Mouse (Mus musculus) heart, embryonic 13.5 days (tissue): ENCODE data around the gene Bcl11b. TPM values are rescaled to one million over a fixed set of nuclear protein-coding genes. Genes with fewer than 3 reads are reported as not detected.

ENCODE experiments used
- ATAC-seq: fragments of 200-750 bp; cut with Nextera tagmentation; 2 replicates; pipeline ENCODE4 v1.8.0; 2017; ENCODE audit warnings: moderate TSS enrichment; ENCODE audit not compliant: insufficient number of reproducible peaks, low FRiP score, low TSS enrichment; ENCODE audit errors: extremely low read depth
- H3K27ac ChIP-seq: fragments of 300-500 bp; sonication (generic); replicated peaks from 2 replicates; pipeline ENCODE4 v1.5.1; 2015; ENCODE audit warnings: moderate library complexity, mild to moderate bottlenecking, inconsistent platforms
- H3K27me3 ChIP-seq: fragments of 300-500 bp; sonication (generic); replicated peaks from 2 replicates; pipeline ENCODE4 v1.6.1; 2015; ENCODE audit warnings: mild to moderate bottlenecking, inconsistent platforms
- H3K36me3 ChIP-seq: fragments of 300-500 bp; sonication (generic); 2 replicates; pipeline ENCODE4 v1.6.1; 2015; ENCODE audit warnings: mild to moderate bottlenecking, inconsistent platforms
- H3K4me1 ChIP-seq: fragments of 300-500 bp; sonication (generic); 2 replicates; pipeline ENCODE4 v1.6.1; 2015; ENCODE audit warnings: inconsistent platforms
- H3K4me2 ChIP-seq: fragments of 300-500 bp; sonication (generic); 2 replicates; pipeline ENCODE4 v1.6.1; 2015; ENCODE audit warnings: inconsistent platforms, mild to moderate bottlenecking, moderate library complexity
- H3K4me3 ChIP-seq: fragments of 300-500 bp; sonication (generic); 2 replicates; pipeline ENCODE4 v1.5.1; 2015; ENCODE audit warnings: moderate library complexity, mild to moderate bottlenecking, inconsistent platforms
- H3K9ac ChIP-seq: fragments of 300-500 bp; sonication (generic); 2 replicates; pipeline ENCODE4 v1.6.1; 2015; ENCODE audit warnings: inconsistent platforms, mild to moderate bottlenecking, moderate library complexity
- H3K9me3 ChIP-seq: fragments of 300-500 bp; sonication (generic); 2 replicates; pipeline ENCODE4 v1.6.1; 2016; ENCODE audit warnings: inconsistent platforms
- WGBS: fragments of 180-500 bp; shearing (Covaris S2); methylation state at CpG from one replicate; pipeline ENCODE4 v1.1.7; 2015; ENCODE audit warnings: mixed read lengths; 5-methylcytosine and 5-hydroxymethylcytosine counted together
- polyA plus RNA-seq: library from polyadenylated mRNA; unstranded; fragments of >200 nt; fragmentation: Nextera tagmentation; extraction: Ambion mirVana; gene quantifications from 2 replicates; pipeline ENCODE4 v1.2.1, GENCODE M21; 2015

Gene Bcl11b
- polyA plus RNA-seq, 1 experiment from 2014 or later = 4.5 TPM

DNA sequence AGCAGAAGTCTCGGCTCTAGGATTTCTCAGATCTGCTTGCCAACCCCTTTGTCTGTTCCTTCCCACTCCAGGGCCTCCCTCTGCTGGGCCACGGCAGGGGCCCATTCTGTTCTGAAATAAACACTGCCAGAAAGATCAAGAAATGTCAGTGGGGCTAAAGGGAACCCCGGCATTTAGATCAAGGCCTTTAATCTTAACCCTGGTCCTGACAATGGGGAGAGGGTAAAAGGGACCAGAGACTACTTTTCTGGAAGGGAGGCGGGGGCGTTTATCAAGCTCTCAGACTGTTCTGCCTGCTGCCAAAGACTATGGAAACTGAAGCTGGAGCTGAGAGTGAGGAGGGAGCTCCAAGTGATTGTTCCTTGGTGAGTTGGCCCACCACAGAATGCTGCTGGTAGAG, 114.8 kb downstream of the Bcl11b start:
- whole genome bisulfite sequencing = 38% methylated on average over 5 of the region's 5 CpGs
- Histone ChIP-seq H3K27me3 (0 out of 2 replicates have a peak, but pooled peaks cover 3% of the 10 kb centered on the region), H3K27ac (no peak overlapping the region), H3K9me3 (no peaks in the 10 kb centered on the region), H3K36me3 (no peaks in the 10 kb centered on the region), H3K4me2 (no peak overlapping the region), H3K4me1 (peaks cover 16% of the 10 kb centered on the region), H3K9ac (no peak overlapping the region), H3K4me3 (no peak overlapping the region)
- no peak for ATAC-seq

DNA sequence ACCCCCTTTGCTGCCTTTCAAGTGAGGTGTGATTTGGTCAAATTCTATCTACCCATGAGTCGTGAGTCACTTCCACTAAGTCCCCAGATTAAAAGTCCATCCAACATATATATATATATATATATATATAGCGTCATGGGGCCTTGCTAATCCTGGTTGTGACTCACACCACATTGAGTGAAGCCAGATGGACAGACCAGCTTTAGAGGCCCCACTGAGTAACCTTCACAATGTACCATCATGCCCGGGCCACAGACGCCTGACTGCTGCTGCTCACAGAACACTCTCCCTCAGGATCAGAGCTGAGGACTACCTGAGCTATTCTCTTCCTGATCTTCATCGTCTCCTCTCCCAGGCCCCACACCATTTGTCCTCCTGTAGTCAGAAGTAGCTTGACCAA, 115.4 kb downstream of the Bcl11b start:
- Histone ChIP-seq H3K27ac (no peak overlapping the region), H3K4me1 (peaks cover 16% of the 10 kb centered on the region), H3K27me3 (0 out of 2 replicates have a peak, but pooled peaks cover 3% of the 10 kb centered on the region), H3K9ac (no peak overlapping the region), H3K4me2 (no peak overlapping the region), H3K9me3 (no peaks in the 10 kb centered on the region), H3K36me3 (no peaks in the 10 kb centered on the region), H3K4me3 (no peak overlapping the region)
- no peak for ATAC-seq
- 46% methylated on average over 5 of the region's 5 CpGs for WGBS

GRCm38 (mm10) chr12:107887621-107888020, 115.8 kb downstream of the Bcl11b start:
- WGBS = 62% methylated on average over 6 of the region's 6 CpGs
- H3K4me2 ChIP-seq = no peak overlapping the region
- ATAC-seq = no peak

GRCm38 (mm10) chr12:107884330-107885065, 118.9 kb downstream of the Bcl11b start:
- H3K27ac ChIP-seq = no peak overlapping the region
- no peaks in the 10 kb centered on the region for H3K36me3 ChIP-seq
- 0 out of 2 replicates have a peak, but pooled peaks cover 3% of the 10 kb centered on the region for H3K27me3 ChIP-seq
- H3K4me3 ChIP-seq = no peak overlapping the region
- H3K4me1 ChIP-seq = peaks cover 16% of the 10 kb centered on the region
- no peaks in the 10 kb centered on the region for H3K9me3 ChIP-seq
- 47% methylated on average over 6 of the region's 6 CpGs for WGBS
- no peak for ATAC-seq
- no peak overlapping the region for H3K4me2 ChIP-seq
- H3K9ac ChIP-seq = no peak overlapping the region

More at GRCm38 (mm10) chr12:107887621-107888020, 115.8 kb downstream of the Bcl11b start:
- H3K4me1 ChIP-seq = peaks cover 16% of the 10 kb centered on the region
- no peak overlapping the region for H3K9ac ChIP-seq
- H3K9me3 ChIP-seq = no peaks in the 10 kb centered on the region
- H3K27ac ChIP-seq = no peak overlapping the region
- 0 out of 2 replicates have a peak, but pooled peaks cover 3% of the 10 kb centered on the region for H3K27me3 ChIP-seq
- no peaks in the 10 kb centered on the region for H3K36me3 ChIP-seq
- no peak overlapping the region for H3K4me3 ChIP-seq

- Histone ChIP-seq H3K9me3 (peaks cover 7% of the 10 kb centered on the region), H3K9ac (no peak overlapping the region), H3K27me3 (no peaks in the 10 kb centered on the region), H3K4me2 (no peak overlapping the region), H3K4me1 (peaks cover 6% of the 10 kb centered on the region), H3K27ac (no peak overlapping the region), H3K36me3 (no peaks in the 10 kb centered on the region), H3K4me3 (no peak overlapping the region)
- no peak for ATAC-seq
- WGBS = 75% methylated on average over 9 of the region's 9 CpGs
Observed at GRCm38 (mm10) chr12:107881726-107882125, 121.7 kb downstream of the Bcl11b start.

DNA sequence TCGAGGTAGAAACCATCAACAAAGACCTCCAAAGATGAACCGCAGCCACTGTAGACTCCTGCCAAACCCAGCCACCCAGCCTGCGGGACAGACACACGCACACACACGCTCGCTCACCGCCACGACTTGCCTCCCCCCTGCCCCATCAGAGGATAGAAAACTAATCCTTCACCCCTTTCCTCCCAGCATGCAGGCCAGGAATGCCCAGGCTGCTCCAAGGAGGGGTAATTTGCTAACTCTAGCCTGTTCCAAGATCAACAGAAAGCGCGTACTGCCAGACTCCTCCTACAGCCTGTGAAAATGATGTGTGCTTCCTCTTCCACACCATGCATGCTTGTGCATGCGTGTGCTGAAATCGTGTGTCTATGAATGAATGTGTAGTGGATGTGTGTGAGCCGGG, 122.7 kb downstream of the Bcl11b start:
- WGBS = 78% methylated on average over 13 of the region's 13 CpGs
- ATAC-seq = no peak

GRCm38 (mm10) chr12:107879114-107879777, 124.2 kb downstream of the Bcl11b start:
- H3K27me3 ChIP-seq = no peaks in the 10 kb centered on the region
- WGBS = 88% methylated on average over 16 of the region's 16 CpGs
- H3K4me1 ChIP-seq = peaks cover 3% of the 10 kb centered on the region
- no peak overlapping the region for H3K9ac ChIP-seq
- no peak overlapping the region for H3K4me3 ChIP-seq
- no peak overlapping the region for H3K27ac ChIP-seq
- H3K9me3 ChIP-seq = peaks cover 8% of the 10 kb centered on the region
- H3K36me3 ChIP-seq = no peaks in the 10 kb centered on the region
- H3K4me2 ChIP-seq = no peak overlapping the region
- ATAC-seq = no peak

More for the DNA sequence above, 122.7 kb downstream of the Bcl11b start:
- H3K27ac ChIP-seq = no peak overlapping the region
- H3K4me3 ChIP-seq = no peak overlapping the region
- H3K9ac ChIP-seq = no peak overlapping the region
- no peaks in the 10 kb centered on the region for H3K36me3 ChIP-seq
- H3K27me3 ChIP-seq = no peaks in the 10 kb centered on the region
- peaks cover 6% of the 10 kb centered on the region for H3K4me1 ChIP-seq
- no peak overlapping the region for H3K4me2 ChIP-seq
- H3K9me3 ChIP-seq = peaks cover 8% of the 10 kb centered on the region

- no peaks in the 10 kb centered on the region for H3K4me1 ChIP-seq
- H3K27ac ChIP-seq = no peak overlapping the region
- no peaks in the 10 kb centered on the region for H3K27me3 ChIP-seq
- 81% methylated on average over 9 of the region's 9 CpGs for WGBS
- H3K4me3 ChIP-seq = no peak overlapping the region
- H3K9me3 ChIP-seq = peaks cover 8% of the 10 kb centered on the region
- no peak overlapping the region for H3K4me2 ChIP-seq
- H3K9ac ChIP-seq = no peak overlapping the region
- no peaks in the 10 kb centered on the region for H3K36me3 ChIP-seq
- ATAC-seq = no peak
Observed at GRCm38 (mm10) chr12:107876237-107876636, 127.2 kb downstream of the Bcl11b start.

GRCm38 (mm10) chr12:107874467-107875142, 128.8 kb downstream of the Bcl11b start:
- no peak for ATAC-seq
- Histone ChIP-seq H3K9me3 (peaks cover 8% of the 10 kb centered on the region), H3K4me1 (no peaks in the 10 kb centered on the region), H3K27me3 (no peaks in the 10 kb centered on the region), H3K27ac (no peak overlapping the region), H3K9ac (no peak overlapping the region), H3K4me3 (no peak overlapping the region), H3K4me2 (no peak overlapping the region), H3K36me3 (no peaks in the 10 kb centered on the region)
- 88% methylated on average over 27 of the region's 27 CpGs for WGBS

DNA sequence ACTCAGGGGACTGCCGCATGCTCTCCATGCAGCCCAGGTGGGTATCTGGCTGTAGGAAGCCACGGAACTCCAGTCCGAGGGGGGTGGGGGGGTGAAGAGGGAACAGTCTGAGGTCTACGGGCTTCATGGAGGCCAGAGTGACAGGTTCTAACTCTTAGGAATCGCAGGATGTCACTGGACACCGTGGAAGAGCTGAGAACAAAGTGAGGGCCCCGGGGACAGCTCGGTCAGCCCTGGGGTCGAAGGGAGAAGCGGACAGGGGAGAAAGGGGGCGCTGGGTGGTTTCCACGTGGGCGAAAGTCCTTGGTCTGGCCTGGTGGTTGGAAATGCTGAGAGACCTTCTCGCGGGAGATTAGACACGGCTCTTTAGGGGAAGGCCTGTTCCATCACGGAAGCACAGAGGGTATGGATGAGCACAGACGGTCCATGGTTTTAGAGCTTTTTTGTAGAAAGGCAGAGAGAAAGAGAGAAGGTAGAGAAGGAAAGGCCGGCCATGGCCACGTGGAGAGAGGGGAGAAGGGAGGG, 133.8 kb downstream of the Bcl11b start:
- H3K27ac ChIP-seq = no peak overlapping the region
- whole genome bisulfite sequencing = 79% methylated on average over 20 of the region's 20 CpGs

GRCm38 (mm10) chr12:107868291-107868690, 135.1 kb downstream of the Bcl11b start:
- Histone ChIP-seq H3K4me3 (no peak overlapping the region), H3K9ac (no peak overlapping the region), H3K27ac (no peak overlapping the region), H3K27me3 (no peaks in the 10 kb centered on the region), H3K4me1 (no peaks in the 10 kb centered on the region), H3K4me2 (no peak overlapping the region), H3K9me3 (no peaks in the 10 kb centered on the region), H3K36me3 (no peaks in the 10 kb centered on the region)
- no peak for ATAC-seq
- WGBS = 72% methylated on average over 2 of the region's 2 CpGs

More for the DNA sequence above, 133.8 kb downstream of the Bcl11b start:
- Histone ChIP-seq H3K27me3 (no peaks in the 10 kb centered on the region), H3K4me3 (no peak overlapping the region), H3K4me1 (no peaks in the 10 kb centered on the region), H3K4me2 (no peak overlapping the region), H3K9ac (no peak overlapping the region), H3K36me3 (no peaks in the 10 kb centered on the region), H3K9me3 (no peaks in the 10 kb centered on the region)
- ATAC-seq = no peak
